Mouse (Mus musculus): ENCODE measurements around the gene Cog4. TPM values are rescaled to one million over a fixed set of nuclear protein-coding genes. Genes with fewer than 3 reads are reported as not detected.

The Cog4 gene
- polyA plus RNA-seq, 1 experiment: 31.7 TPM

DNA sequence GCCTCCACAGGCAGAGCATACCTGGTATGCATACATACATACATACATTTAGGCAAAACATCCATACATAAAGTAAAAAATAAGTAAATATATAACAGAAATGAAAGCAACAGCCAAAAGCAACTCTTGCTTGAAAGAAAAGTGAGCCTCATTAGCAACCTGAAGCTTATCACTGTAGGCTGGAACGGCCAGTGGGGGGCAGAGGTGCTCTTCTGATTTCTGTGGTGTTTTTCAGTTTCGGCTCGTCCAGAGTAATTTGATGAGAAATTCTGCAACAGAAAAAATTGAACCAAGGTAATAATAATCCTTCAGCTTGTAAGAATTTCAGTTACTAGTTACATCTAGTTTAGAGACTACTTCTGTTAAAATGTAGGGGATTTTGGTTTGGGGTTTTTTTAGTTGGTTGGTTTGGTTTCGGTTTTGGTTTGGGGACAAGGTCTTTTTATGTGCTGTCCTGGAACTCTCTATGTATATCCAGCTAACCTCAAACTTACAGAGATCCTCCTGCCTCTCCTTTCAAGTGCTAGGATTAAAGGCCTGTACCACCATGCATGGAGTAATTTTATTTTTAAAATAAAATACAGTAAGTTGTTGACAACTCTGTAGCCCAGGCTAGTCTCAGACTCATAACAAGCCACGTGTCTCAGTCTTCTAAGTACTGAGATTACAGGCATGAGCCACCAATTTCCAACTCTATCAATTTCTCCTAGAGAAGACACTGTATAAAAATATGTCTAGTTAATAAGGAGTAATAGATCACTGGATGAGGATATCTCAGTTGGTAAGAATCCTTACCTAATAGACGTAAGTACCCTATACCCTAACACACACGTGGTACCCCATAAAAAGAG is 13.5 kb downstream of the Cog4 start:
- TF ChIP-seq GATA1 (IDR thresholded peaks at IDR 0.05; ENCODE audit: low read length): no peak

DNA sequence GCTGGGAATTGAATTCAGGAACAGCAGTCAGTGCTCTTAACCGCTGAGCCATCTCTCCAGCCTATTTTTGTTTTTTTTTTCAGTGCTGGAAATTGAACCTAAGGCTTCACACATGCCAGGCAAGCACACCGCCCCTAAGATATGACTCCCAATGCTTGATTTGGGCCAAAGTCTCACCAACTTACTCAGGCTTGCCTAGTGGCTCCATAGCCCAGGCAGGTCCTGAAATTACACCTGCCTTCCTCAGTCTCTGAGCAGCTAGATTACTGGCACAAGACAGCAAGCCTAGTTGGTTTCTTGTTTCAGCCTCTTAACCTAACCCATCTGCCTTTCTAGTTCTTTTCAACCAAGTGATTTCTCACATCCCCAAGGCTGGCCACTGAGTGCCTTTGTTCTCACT is 24.1 kb downstream of the Cog4 start:
- TF ChIP-seq GATA1 (IDR thresholded peaks at IDR 0.05; ENCODE audit: low read length): no peak

DNA sequence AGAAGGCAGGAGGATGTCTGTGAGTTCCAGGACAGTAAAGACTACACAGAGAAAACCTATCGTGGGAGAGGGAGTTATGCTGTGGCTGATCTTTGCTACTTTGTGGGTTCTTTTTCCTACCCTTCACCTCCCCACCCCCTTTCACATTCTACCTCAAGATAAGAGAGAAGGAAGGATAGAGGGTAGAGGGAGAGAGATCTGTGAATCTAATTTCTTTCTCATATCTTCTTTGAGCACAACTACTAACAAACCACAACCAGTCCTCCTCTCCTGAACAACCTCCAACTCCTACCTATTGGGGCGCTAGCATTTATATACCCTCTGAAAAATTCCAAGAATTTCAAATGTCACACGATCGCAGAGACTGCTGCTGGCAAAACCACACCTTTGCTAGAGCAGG is 31.5 kb downstream of the Cog4 start:
- TF ChIP-seq GATA1 (IDR thresholded peaks at IDR 0.05; ENCODE audit: low read length): peak; percentile 79

DNA sequence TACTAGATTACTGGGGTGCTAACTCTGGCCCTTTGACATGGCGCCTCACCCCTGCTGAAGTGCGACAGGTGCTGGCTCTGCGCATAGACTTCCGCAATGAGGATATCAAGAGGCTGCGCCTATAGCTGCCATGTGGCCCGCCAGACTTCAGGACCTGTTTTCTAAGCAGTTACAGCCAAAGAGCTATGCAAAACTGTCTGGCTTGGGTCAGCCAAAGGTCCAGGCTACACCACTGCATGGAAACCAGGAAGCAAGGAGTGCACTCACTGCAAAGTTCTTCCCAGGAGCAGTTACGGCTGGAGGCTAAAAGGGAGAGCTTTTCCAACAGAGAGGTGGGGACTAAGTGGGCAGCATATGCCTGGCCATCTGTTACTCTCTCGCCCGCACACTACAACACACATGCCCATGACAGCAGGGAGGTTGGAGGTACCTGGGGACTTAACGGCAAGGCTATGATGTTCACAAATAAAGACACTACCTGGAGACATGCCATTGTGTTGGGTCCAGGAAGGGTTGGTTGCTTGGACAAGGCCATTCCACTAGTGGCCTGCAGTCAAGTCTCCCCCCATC is 35.4 kb downstream of the Cog4 start:
- no peak for TF ChIP-seq GATA1 (IDR thresholded peaks at IDR 0.05; ENCODE audit: low read length)

DNA sequence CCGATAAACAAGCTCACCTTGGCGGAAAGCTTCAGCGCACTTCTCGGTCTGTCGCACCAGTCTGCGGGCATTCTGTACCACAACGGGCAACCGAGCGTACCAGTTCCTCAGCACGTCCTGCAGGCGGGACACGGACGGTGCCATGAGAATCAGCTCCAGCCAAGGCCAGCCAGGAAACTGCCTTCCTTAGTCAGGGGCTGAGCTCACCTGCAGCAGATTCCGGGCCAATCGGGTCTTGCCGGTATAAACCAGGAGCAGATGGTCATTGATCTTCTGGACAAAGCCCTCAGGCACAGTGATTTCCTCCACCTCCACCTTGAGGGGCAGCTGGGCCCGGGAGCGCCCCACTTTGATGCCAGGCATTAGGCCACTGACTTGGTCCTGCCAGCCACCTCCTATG is 37.4 kb downstream of the Cog4 start:
- no peak for TF ChIP-seq GATA1 (IDR thresholded peaks at IDR 0.05; ENCODE audit: low read length)

DNA sequence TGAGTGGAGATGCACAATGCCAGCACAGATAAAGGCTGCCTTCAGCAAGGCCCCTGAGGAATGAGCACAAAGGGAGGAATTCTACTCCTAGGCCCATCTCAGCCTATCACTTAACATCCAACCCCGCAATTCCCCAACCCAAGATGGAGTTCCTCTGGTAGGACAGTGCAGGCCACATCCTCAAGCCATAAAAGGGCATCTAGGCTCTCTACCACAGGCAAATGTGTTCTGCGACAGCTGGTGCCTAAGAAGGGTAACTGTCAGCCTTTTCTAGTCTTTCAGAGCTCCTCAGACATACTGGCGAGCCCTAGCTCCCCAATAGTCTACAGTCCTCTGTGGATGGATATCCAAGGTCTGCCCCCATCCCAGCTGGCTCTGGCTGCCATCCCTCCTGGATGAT is 40.2 kb downstream of the Cog4 start:
- no peak for TF ChIP-seq GATA1 (IDR thresholded peaks at IDR 0.05; ENCODE audit: low read length)

DNA sequence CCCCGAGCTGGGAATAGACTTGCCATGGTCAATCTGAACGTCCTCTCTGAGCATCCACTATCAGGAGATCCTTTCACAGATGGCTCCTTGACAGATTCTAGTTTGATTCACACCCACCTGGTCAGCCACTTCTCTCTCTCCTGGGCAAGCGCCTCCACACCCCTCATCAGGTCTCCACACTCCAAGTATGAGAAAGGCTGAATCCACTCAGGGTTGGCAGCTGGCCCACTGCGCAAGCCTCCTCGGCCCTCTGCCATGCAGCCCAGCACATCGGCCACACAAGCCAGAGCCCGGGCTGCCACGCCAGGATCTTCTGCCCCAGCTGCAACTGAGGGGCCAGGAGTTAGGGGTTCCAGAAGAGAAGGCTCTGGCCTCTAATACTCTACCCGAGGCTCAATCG is 41.2 kb downstream of the Cog4 start:
- no peak for TF ChIP-seq GATA1 (IDR thresholded peaks at IDR 0.05; ENCODE audit: low read length)

DNA sequence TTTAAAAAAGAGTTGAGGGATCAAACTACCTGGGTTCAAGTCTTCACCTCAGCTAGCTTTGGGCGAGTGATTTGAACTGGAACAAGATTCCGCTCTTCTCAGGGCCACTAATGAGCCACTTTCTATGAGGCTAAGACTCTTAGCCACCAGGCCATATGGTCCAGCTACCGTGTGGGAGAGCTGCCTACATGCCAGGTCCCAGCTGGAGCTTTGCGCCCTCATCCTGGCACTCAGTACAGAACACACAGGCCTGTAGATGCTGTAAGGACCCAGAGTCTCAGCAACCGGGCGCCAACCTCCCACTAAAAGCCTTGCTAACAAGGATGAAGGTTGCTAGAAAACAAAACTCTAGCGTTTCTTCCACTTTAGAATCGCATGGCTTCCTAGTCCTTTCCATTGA is 42.0 kb downstream of the Cog4 start:
- no peak for TF ChIP-seq GATA1 (IDR thresholded peaks at IDR 0.05; ENCODE audit: low read length)

DNA sequence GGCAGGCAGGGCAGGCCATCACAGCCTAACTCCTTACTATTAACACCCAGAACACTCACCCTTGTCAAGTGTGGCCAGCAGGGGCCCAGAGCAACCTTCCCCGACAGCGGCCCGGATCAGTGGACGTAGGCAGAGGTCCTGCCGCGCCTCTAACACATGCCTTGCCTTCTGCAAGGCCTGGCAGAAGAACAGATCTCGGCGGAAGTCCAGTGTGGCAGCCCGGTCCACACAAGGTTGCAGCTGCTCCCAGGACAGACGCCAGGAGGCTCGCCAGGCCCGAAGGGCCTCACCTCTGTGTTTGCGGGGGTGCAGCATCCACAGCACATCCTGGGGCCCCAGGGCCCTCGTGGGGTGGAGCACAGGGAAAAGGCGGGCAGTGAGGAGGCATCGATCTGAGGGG is 42.5 kb downstream of the Cog4 start:
- no peak for TF ChIP-seq GATA1 (IDR thresholded peaks at IDR 0.05; ENCODE audit: low read length)

DNA sequence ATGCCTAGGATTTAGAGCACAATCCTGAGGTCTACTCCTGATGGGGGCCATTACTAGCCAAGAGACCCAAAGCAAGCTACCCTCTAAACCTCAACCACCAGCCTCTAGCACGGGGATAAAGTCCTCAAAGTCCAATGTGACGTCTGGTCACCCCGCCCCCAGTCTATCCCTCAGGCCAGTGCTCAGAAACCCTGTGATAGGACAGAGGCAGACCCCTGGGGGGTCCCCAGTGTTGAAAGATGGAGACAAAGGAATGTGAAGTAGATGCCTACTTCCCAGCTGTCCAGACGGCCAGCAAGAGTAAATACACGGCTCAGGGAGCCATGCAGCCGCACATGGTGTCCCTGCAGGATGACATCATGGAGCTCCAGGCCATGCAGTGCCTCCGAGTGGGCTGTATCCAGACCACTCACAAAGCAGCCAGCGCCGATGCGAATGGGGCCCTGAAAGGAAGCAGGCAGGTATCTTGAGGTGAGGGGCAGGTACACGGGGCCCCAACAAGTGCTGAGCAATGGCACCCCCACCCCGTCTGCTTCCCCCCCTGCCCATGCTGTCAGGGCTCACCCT is 43.6 kb downstream of the Cog4 start:
- no peak for TF ChIP-seq GATA1 (IDR thresholded peaks at IDR 0.05; ENCODE audit: low read length)

DNA sequence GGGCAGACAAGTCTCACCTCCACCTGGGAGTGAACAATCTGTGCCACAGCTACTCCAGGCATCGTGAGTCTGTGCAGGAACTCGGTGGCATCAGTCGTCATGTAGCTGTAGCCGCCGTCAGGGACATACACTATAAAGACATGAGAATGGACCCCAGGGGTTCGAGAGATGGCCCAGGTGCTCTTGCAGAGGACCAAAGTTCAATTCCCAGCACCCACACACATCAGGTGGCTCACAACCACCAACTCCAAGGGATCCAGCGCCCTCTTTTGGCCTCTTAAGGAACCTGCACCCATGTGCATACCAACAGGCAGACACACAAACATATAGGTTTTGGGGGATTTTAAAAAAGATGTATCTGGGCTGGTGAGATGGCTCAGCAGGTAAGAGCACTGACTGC is 45.6 kb downstream of the Cog4 start:
- no peak for TF ChIP-seq GATA1 (IDR thresholded peaks at IDR 0.05; ENCODE audit: low read length)

DNA sequence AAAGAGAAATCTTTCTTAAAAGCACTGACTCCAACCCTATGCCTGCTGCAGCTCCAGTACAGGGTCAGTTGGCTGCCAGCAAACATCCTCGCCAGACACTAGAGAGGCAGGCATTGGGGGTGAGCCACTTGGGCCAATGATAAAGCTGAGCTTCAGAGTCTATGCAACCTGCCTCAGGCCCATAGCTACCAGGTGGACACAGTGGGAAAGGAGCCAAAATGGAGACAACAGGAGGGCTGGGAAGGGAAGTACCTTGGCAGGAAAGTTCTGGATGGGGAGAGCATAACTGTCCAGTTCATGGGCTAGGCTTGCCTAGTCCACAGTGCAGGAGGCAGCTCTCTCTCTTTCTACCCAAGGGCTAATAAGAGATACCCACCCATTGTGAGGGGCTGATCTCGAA is 46.5 kb downstream of the Cog4 start:
- TF ChIP-seq GATA1 (IDR thresholded peaks at IDR 0.05; ENCODE audit: low read length): no peak

DNA sequence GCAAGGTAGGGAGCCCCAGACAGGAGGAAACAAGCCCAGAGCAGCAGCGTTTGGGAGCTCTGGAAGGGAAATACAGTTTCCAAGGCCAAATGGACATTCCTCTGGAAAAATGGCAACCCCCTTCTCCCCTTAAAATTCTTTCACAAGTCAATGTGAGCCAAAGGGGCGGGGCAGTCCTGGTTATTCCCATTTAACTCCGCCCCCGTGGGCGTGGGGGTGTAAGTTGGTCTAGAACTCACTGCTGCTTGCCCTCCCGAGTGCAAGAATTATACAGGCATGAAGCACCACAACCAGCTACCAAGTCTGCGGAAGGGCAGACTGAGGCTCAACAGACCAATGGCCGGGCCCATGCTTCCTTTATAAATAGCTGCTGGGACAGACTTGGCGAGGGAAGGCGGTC is 48.5 kb downstream of the Cog4 start:
- no peak for TF ChIP-seq GATA1 (IDR thresholded peaks at IDR 0.05; ENCODE audit: low read length)

DNA sequence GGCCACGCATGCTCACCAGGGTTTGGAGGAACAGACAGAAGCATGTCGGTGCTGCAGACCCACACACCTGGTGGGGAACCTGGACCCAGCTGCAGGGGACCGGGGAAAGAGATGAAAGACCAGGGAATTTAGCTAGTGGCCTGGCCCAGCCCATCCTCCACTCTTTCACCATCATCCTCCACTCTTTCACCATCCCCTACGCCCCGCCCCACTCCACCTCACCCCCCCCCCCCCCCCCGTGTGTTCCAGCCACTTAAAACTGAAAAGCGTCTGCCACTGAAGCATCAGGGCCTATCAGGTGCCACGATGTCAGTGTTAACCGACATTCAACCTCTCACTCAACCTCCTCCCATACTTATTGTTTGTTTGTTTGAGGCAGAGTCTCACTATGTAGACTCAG is 48.9 kb downstream of the Cog4 start:
- TF ChIP-seq GATA1 (IDR thresholded peaks at IDR 0.05; ENCODE audit: low read length): no peak

DNA sequence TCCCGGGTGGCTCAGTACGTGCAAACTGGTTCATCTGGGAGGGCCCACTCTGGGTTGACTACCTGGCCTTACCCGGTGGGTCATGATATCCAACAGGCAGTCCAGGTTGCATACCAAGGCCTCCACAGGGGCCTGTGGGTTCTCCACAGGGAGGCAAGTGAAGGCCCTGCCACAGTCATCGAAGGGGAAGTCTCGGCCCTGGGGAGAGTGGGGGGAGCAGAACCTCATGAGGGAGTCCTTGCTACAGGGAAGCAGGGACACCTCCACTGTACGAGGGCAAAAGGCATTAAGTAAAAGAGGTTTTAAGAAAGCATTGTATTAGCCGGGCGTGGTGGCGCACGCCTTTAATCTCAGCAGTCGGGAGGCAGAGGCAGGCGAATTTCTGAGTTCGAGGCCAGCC is 49.4 kb downstream of the Cog4 start:
- no peak for TF ChIP-seq GATA1 (IDR thresholded peaks at IDR 0.05; ENCODE audit: low read length)

DNA sequence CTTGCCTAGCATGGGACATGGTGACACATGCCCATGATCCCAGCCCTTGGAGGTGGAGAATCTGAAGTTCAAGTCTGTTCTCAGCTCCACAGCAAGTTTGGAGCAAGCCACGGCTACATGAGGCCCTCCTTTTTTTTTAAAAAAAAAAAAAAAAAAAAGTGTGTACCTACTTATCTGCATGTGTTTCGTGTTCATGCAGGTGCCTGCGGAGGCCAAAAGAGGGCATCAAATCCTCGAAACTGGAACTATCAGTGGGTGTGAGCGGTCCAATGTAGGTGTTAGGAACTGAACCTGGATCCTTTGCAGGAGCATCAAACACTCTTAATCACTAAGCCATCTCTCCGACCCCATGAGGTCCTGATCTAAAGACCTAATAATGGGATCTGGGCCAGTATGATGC is 51.1 kb downstream of the Cog4 start:
- no peak for TF ChIP-seq GATA1 (IDR thresholded peaks at IDR 0.05; ENCODE audit: low read length)

DNA sequence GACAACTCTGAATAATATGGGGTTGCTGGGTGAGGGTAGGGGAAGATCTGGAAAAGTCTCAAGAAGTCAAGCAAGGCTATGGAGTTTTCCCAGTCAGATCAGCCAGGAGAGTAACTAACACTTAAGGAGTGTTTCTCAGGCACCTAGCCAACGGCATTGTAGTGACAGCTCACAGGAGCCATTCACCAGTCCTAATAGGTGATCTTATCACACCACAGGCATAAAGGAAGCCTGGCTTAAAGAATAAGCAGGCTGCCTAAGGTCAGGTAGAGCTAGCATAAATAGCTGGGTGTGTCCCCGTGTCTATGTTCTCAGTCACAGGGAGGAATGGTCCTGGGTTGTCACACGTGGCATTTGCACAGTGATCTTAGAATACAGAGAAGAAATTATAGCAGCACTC is 54.7 kb downstream of the Cog4 start:
- TF ChIP-seq GATA1 (IDR thresholded peaks at IDR 0.05; ENCODE audit: low read length): no peak

All from G1E-ER4 (cell line).